Mouse (Mus musculus) lung, adult 2 months (tissue): ENCODE data around the gene Trim9.

Source experiments
- CTCF ChIP-seq: fragments of 200-500 bp; IDR thresholded peaks from 2 replicates; pipeline ENCODE4 v1.5.1; 2011; ENCODE audit warnings: mild to moderate bottlenecking, low read length, control low read depth; ENCODE audit not compliant: insufficient read depth
- POLR2A ChIP-seq: fragments of 200-500 bp; IDR thresholded peaks from 2 replicates; pipeline ENCODE4 v1.6.1; 2011; ENCODE audit warnings: low read depth, mild to moderate bottlenecking, control low read depth, low read length, borderline replicate concordance; ENCODE audit errors: extremely low read depth

- no peak for TF ChIP-seq CTCF
- no peak for TF ChIP-seq POLR2A
Measured at GRCm38 (mm10) chr12:70304014-70304413, 43.4 kb downstream of the Trim9 start.
